Mouse (Mus musculus) CD4-positive helper T cell, adult 2 months (primary cell): ENCODE measurements around the gene Lamtor2.

Experiments used
- DNase-seq: peaks from one replicate; pipeline ENCODE4 v3.0.0-alpha.2; 2012; ENCODE audit warnings: low read depth, missing footprints, low spot score

Lamtor2 gene

GRCm38 (mm10) chr3:88568615-88569014, 15.7 kb upstream of the Lamtor2 start:
- no peak for DNase-seq

GRCm38 (mm10) chr3:88567892-88568291, 15.0 kb upstream of the Lamtor2 start:
- DNase-seq = no peak

- no peak for DNase-seq
These were observed 13.7 kb upstream of the Lamtor2 start for GRCm38 (mm10) chr3:88566536-88567061.

GRCm38 (mm10) chr3:88566116-88566515, 13.2 kb upstream of the Lamtor2 start:
- no peak for DNase-seq

- no peak for DNase-seq
These were observed 11.1 kb upstream of the Lamtor2 start for GRCm38 (mm10) chr3:88563966-88564365.

DNA sequence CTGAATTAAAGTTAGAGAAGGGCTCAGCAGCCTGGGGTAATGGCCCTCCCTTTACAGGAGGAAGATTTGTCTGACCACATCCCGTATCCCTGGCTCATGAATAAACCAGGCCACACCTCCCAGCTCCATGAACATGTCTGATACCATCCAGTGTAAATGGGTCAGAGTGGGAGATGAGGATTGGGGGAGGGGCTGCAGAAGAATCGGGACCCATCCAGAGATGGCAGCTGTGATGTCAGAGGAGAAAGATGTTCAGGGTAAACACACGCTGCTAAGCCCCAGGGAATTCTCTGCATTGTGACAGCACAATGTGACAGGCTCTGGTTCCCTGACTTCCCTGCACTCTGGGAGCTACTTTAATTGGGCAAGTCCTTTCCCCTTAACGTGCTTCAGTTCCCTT, 10.6 kb upstream of the Lamtor2 start:
- DNase-seq = no peak

GRCm38 (mm10) chr3:88561989-88562388, 9.1 kb upstream of the Lamtor2 start:
- no peak for DNase-seq

GRCm38 (mm10) chr3:88559596-88559995, 6.7 kb upstream of the Lamtor2 start:
- DNase-seq = no peak

DNA sequence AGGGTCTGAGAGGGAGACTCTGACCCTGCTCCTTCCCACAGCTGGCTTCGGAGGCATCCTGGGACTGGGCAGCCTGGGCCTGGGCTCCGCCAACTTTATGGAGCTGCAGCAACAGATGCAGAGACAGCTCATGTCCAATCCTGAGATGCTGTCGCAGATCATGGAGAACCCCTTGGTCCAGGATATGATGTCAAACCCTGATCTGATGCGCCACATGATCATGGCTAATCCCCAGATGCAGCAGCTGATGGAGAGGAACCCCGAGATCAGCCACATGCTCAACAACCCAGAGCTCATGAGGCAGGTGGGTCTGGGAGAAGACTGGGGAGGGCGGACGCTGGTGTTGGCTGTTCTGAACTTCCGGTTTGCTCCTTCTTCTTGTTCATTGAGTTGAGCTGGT, 3.7 kb upstream of the Lamtor2 start:
- DNase-seq = no peak

DNA sequence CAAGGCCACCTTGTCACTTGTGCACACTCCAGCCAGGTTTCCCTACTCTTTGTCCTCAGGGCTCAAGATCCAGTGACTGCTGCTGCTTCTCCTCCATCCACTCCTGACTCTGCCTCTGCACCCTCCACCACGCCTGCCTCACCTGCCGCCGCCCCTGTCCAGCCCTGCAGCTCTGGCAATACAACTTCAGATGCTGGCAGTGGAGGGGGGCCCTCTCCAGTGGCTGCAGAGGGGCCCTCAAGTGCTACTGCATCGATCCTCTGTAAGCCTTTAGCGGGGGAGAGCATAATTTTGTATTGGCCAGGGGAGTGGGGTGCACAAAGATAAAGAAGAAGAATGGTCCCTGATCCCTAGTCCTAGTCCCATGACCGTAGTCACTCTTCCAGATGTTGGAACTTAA, 2.9 kb upstream of the Lamtor2 start:
- no peak for DNase-seq

DNA sequence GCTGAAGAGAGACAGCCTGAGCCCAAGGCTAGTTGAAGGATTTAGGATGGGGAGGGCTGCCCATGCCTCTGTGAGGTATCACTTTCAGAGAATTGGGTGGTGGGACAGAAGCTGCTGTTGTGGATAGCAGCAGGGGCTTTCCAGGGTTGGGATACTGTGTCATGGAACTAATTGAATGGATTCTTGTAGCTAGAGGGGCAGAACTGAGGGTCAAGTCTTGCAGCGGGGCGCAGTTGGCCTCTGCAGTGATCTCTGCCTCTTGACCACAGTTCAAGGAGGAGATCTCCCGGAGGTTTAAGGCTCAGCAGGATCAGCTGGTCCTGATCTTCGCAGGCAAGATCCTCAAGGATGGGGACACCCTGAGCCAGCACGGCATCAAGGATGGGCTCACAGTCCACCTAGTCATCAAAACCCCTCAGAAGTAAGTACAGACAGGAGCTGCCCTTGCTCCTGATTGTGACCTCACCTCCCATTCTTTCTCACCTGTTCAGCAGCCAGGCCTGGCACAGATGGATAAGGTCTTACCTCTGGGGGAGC, 2.3 kb upstream of the Lamtor2 start:
- no peak for DNase-seq

DNA sequence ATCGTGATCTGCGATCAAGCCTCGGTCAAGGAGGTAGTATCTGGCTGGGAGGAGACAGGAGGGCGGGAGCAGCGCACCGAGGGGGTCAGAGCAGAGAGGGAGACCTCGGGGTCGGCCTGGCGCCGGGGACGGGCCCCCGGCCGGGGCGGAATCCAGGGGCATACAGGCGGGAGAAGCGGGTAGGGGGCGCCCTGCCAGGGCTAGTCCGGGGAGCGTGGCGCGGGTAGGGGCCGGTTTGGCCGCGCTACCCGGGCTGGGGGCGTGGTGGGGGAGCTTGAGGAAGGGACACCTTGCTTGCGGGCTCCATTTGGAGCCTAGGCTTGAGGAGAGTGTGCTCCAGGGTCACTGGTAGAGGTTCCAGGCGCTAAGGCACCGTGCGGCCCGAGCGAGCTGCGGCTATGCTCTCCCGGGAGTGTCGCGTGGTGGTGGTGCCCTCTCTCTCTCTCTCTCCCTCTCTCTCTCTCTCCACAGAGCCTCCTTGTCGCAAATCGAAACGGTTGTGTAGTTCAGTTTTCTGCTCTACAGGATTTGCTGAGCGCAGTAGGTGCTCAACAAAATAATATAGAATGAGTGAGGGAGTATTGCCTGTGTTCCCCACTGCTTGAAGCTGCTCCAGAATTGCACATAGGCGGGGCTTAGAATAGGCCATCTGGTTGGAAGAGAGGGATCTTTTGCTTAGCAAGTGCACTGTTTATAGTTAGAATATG, 1.2 kb upstream of the Lamtor2 start:
- peak; percentile 69 for DNase-seq

GRCm38 (mm10) chr3:88553525-88553879, 628 bp upstream of the Lamtor2 start, which contains the start of gene Ubqln4:
TSS of gene Ubqln4 (plus strand) at chr3:88553758.
- DNase-seq = peak; percentile 91

DNA sequence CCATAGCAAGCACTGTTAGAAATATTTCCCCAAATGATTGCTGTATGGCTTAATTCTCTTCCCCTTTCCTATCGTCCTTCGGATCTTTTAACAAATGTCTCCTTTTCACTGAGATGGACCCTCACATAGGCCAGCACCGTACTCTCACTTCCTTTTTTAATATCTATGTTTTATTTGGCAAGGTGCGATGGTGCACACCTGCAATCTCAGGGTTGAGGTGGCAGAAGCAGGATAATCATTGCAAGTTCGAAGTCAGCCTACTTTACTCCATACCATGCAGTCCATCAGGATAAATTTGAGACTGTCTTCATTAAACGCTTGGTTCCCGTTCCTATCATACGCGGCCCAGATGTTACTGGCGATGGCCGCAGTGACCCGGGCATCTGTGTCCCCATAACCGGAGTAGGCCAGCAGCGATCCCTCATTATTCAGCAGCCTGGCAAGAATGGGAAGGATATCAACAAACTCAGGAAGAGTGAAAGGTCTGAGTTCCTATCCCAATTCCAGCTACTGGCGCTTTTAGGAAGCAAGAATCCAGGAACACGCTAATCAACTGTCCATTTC, 710 bp downstream of the Lamtor2 start:
- no peak for DNase-seq

DNA sequence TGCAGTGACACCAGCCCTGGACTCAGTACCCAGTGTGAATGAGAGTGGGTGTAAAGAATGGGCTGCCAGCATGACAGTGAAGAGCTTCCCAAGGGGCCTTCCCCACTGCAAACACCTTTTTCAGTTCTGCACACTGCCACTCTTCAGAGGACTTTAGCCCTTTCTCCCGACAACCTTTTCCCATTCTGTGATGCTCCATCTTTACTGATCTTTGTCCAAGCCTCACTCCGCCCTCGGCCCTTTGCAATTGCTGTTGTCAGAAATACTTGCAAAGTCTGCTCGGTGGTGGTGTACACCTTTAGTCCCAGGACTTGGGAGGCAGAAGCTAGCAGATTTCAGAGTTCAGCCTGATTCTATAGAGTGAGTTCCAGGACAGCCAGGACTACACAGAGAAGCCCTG, 1.3 kb downstream of the Lamtor2 start:
- no peak for DNase-seq

- DNase-seq = no peak
These were observed 4.5 kb downstream of the Lamtor2 start, which contains the start of gene Rab25 for GRCm38 (mm10) chr3:88548180-88548917. TSS of gene Rab25 (minus strand) at chr3:88548300.

GRCm38 (mm10) chr3:88546674-88547418, 6.0 kb downstream of the Lamtor2 start:
- no peak for DNase-seq

GRCm38 (mm10) chr3:88544955-88545591, 7.8 kb downstream of the Lamtor2 start:
- no peak for DNase-seq

- DNase-seq = no peak
These were observed 8.4 kb downstream of the Lamtor2 start for GRCm38 (mm10) chr3:88544514-88544913.

DNA sequence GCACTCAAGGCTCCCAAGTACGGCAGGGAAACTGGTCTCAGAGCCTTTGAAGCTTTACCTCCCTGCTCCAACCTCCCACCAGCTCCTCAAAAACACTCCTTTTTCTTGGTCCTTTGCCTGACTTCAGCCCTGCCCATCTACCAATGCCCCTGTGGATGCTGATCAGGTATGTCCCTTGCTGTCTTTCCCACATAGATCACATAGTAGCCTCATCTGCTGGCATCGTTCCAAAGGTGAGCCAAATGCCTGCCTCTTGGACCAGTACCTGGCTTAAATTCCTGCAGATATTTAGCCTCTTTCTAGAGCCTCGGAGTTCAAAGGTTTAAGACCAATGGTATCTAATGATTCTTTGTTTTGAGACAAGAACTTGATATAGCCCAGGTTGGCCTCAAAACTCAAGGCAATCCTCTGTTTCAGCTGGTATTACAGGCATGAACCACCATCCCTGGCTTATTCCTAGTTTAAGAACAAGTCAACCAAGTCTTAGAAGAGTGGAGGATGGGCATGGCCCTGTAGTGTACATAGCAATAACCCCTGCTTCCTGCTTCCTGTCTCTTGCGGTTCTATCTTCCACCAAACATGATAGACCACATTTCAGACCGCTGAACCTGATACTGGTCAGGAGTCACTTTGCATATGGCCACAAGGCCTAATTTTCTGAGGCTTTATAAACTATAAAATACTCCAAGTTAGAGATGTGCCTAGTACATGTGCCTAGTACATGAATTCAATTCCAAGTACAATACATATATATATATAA, 9.0 kb downstream of the Lamtor2 start:
- DNase-seq = no peak
